ENCODE assay signal across 8 mouse cellular contexts in genomic region chrX:107168281-107168680, GRCm38 (mm10). TPM values are rescaled to one million over a fixed set of nuclear protein-coding genes. Genes with fewer than 3 reads are reported as not detected.
DNase-seq lines count a peak whose midpoint lies in the region; ATAC-seq and TF ChIP-seq lines count a peak whose summit lies in the region.

No protein-coding gene starts in this region.

- DNase-seq in embryonic facial prominence, embryonic 11.5 days (ENCODE audit: low spot score), result peak; percentile 14
- no peak for DNase-seq in embryonic facial prominence, embryonic 10.5 days (ENCODE audit: low spot score)
- DNase-seq in limb, embryonic 14.5 days (ENCODE audit: low spot score), result peak; percentile 41
- DNase-seq in limb, embryonic 10.5 days (ENCODE audit: low spot score), result no peak
- no peak for DNase-seq in ES-E14 (ENCODE audit: low read depth, low spot score)
- DNase-seq in lung, postnatal 36 days, result peak; percentile 43
- DNase-seq in urinary bladder, postnatal 4 days (ENCODE audit: low spot score in 2 of 2), result no peak

- no peak overlapping the region for H3K9ac ChIP-seq in embryonic facial prominence, embryonic 11.5 days (replicated peaks; ENCODE audit: low read length)
- no peak overlapping the region for H3K9ac ChIP-seq in limb, embryonic 14.5 days (ENCODE audit: low read depth, low read length, severe bottlenecking)
- H3K9ac ChIP-seq in ES-E14 (ENCODE audit: insufficient read depth, low read depth, low read length, poor library complexity, severe bottlenecking), result no peak overlapping the region
- no peak overlapping the region for H3K9ac ChIP-seq in midbrain, embryonic 13.5 days (replicated peaks)

- H3K9me3 ChIP-seq in embryonic facial prominence, embryonic 11.5 days (replicated peaks; ENCODE audit: control insufficient read depth, low read length), result no peaks in the 10 kb centered on the region
- no peaks in the 10 kb centered on the region for H3K9me3 ChIP-seq in embryonic facial prominence, embryonic 10.5 days
- H3K9me3 ChIP-seq in limb, embryonic 14.5 days (ENCODE audit: control insufficient read depth, low read length), result no peaks in the 10 kb centered on the region
- H3K9me3 ChIP-seq in limb, embryonic 10.5 days (replicated peaks), result no peaks in the 10 kb centered on the region
- no peaks in the 10 kb centered on the region for H3K9me3 ChIP-seq in ES-E14 (ENCODE audit: control insufficient read depth, insufficient read depth, low read depth, low read length)
- no peaks in the 10 kb centered on the region for H3K9me3 ChIP-seq in midbrain, embryonic 13.5 days

- no peak overlapping the region for H3K4me2 ChIP-seq in embryonic facial prominence, embryonic 11.5 days (ENCODE audit: low read depth, low read length)
- no peak overlapping the region for H3K4me2 ChIP-seq in limb, embryonic 14.5 days (replicated peaks; ENCODE audit: low read depth, low read length, severe bottlenecking)
- no peak overlapping the region for H3K4me2 ChIP-seq in midbrain, embryonic 13.5 days (replicated peaks)

- no peaks in the 10 kb centered on the region for H3K27me3 ChIP-seq in embryonic facial prominence, embryonic 11.5 days (ENCODE audit: control insufficient read depth, insufficient read depth, low read length)
- 0 out of 2 replicates have a peak, but pooled peaks cover 3% of the 10 kb centered on the region for H3K27me3 ChIP-seq in embryonic facial prominence, embryonic 10.5 days (replicated peaks; ENCODE audit: low read depth, poor library complexity, severe bottlenecking)
- H3K27me3 ChIP-seq in limb, embryonic 14.5 days (ENCODE audit: control insufficient read depth, insufficient read depth, low read length), result no peaks in the 10 kb centered on the region
- no peaks in the 10 kb centered on the region for H3K27me3 ChIP-seq in limb, embryonic 10.5 days (ENCODE audit: low read depth, poor library complexity, severe bottlenecking)
- H3K27me3 ChIP-seq in midbrain, embryonic 13.5 days, result no peaks in the 10 kb centered on the region

- in situ Hi-C loops in ES-E14 (cut with MboI; ENCODE audit: low sequenced_read_pairs in 2 of 2, unreplicated experiment in 2 of 2), result loop anchor here (10.0 to 25.0 kb wide), 2 partner anchors 373 to 381 kb away; no protein-coding TSS in a partner anchor

- no peak for TF ChIP-seq POLR2A in limb, embryonic 14.5 days (IDR thresholded peaks at IDR 0.05; ENCODE audit: borderline replicate concordance, extremely low read depth, insufficient read depth, insufficient read length)

- no peak overlapping the region for H3K4me3 ChIP-seq in embryonic facial prominence, embryonic 11.5 days (ENCODE audit: low read depth, low read length)
- no peak overlapping the region for H3K4me3 ChIP-seq in embryonic facial prominence, embryonic 10.5 days
- H3K4me3 ChIP-seq in limb, embryonic 14.5 days (replicated peaks; ENCODE audit: low read length), result no peak overlapping the region
- no peak overlapping the region for H3K4me3 ChIP-seq in limb, embryonic 10.5 days
- H3K4me3 ChIP-seq in ES-E14 (ENCODE audit: insufficient read depth in 1 of 2, low read depth in 1 of 2, low read length in 2 of 2, poor library complexity in 1 of 2, severe bottlenecking in 1 of 2), result no peak overlapping the region
- H3K4me3 ChIP-seq in midbrain, embryonic 13.5 days (replicated peaks), result no peak overlapping the region

- no peak overlapping the region for H3K27ac ChIP-seq in embryonic facial prominence, embryonic 11.5 days (replicated peaks; ENCODE audit: low read depth, low read length)
- no peak overlapping the region for H3K27ac ChIP-seq in embryonic facial prominence, embryonic 10.5 days (replicated peaks)
- no peak overlapping the region for H3K27ac ChIP-seq in limb, embryonic 14.5 days (replicated peaks; ENCODE audit: low read depth, low read length)
- H3K27ac ChIP-seq in limb, embryonic 10.5 days, result no peak overlapping the region
- H3K27ac ChIP-seq in ES-E14 (ENCODE audit: insufficient read depth, low read depth, low read length, poor library complexity, severe bottlenecking), result no peak overlapping the region
- no peak overlapping the region for H3K27ac ChIP-seq in midbrain, embryonic 13.5 days

- H3K36me3 ChIP-seq in embryonic facial prominence, embryonic 11.5 days (replicated peaks; ENCODE audit: control insufficient read depth, insufficient read depth, low read depth, low read length), result no peaks in the 10 kb centered on the region
- H3K36me3 ChIP-seq in embryonic facial prominence, embryonic 10.5 days (replicated peaks), result no peaks in the 10 kb centered on the region
- no peaks in the 10 kb centered on the region for H3K36me3 ChIP-seq in limb, embryonic 14.5 days (ENCODE audit: control insufficient read depth, insufficient read depth, low read length)
- no peaks in the 10 kb centered on the region for H3K36me3 ChIP-seq in limb, embryonic 10.5 days
- H3K36me3 ChIP-seq in ES-E14 (ENCODE audit: control insufficient read depth, insufficient read depth, low read length, poor library complexity, severe bottlenecking), result no peaks in the 10 kb centered on the region
- H3K36me3 ChIP-seq in midbrain, embryonic 13.5 days, result no peaks in the 10 kb centered on the region

- no peaks in the 10 kb centered on the region for H3K4me1 ChIP-seq in embryonic facial prominence, embryonic 11.5 days (ENCODE audit: control insufficient read depth, insufficient read depth, low read length)
- H3K4me1 ChIP-seq in embryonic facial prominence, embryonic 10.5 days, result no peaks in the 10 kb centered on the region
- H3K4me1 ChIP-seq in limb, embryonic 14.5 days (ENCODE audit: control insufficient read depth, insufficient read depth, low read length), result no peaks in the 10 kb centered on the region
- no peaks in the 10 kb centered on the region for H3K4me1 ChIP-seq in limb, embryonic 10.5 days
- no peaks in the 10 kb centered on the region for H3K4me1 ChIP-seq in ES-E14 (ENCODE audit: control insufficient read depth in 2 of 2, insufficient read depth in 2 of 2, low read length in 2 of 2, poor library complexity in 1 of 2)
- no peaks in the 10 kb centered on the region for H3K4me1 ChIP-seq in midbrain, embryonic 13.5 days (replicated peaks)

- 16% methylated on average over 1 of the region's 1 CpGs for whole genome bisulfite sequencing in embryonic facial prominence, embryonic 11.5 days
- 17% methylated on average over 1 of the region's 1 CpGs for WGBS in embryonic facial prominence, embryonic 10.5 days
- 6% methylated on average over 1 of the region's 1 CpGs for WGBS in limb, embryonic 14.5 days
- 22% methylated on average over 1 of the region's 1 CpGs for WGBS in limb, embryonic 10.5 days
- 13% methylated on average over 1 of the region's 1 CpGs for WGBS in midbrain, embryonic 13.5 days

- no peak for ATAC-seq in embryonic facial prominence, embryonic 11.5 days (replicated peaks; ENCODE audit: insufficient number of reproducible peaks, low FRiP score, low TSS enrichment, low read depth)
- no peak for ATAC-seq in limb, embryonic 14.5 days (ENCODE audit: low FRiP score, low read depth)
- ATAC-seq in midbrain, embryonic 13.5 days, result no peak

TF ChIP-seq in ES-E14, 5 proteins besides CTCF, POLR2A, EP300 and RAD21:
- TF ChIP-seq ZC3H11A (IDR thresholded peaks at IDR 0.05; ENCODE audit: borderline replicate concordance, low read depth, low read length) (peak; percentile 38; the same call in 1 of the 2 replicates), ZNF384 (IDR thresholded peaks at IDR 0.05; ENCODE audit: low read depth, low read length) (no peak)

RNA-seq across cellular contexts. Expression of gene P2ry10b, which starts 19.6 kb away (rescaled TPM):
- 0.24 and 0.78 TPM in 2 replicates for polyA plus RNA-seq in embryonic facial prominence, embryonic 11.5 days (2014; fragmentation: Nextera tagmentation; extraction: Ambion mirVana)
- 0.35 and 0.37 TPM in 2 replicates for polyA plus RNA-seq in embryonic facial prominence, embryonic 10.5 days (2016; fragmentation: Nextera tagmentation; extraction: Ambion mirVana)
- 3.4 and 7.6 TPM in 2 replicates for polyA plus RNA-seq in limb, embryonic 14.5 days (2012; rRNA removed)
- 3.3 and 5.2 TPM in 2 replicates for polyA plus RNA-seq in limb, embryonic 14.5 days (2014; fragmentation: Nextera tagmentation; extraction: Ambion mirVana)
- polyA plus RNA-seq in limb, embryonic 10.5 days (2016; fragmentation: Nextera tagmentation; extraction: Ambion mirVana), result 0.43 and 0.44 TPM in 2 replicates
- total RNA-seq in ES-E14 (2012; rRNA removed), result 0.42 and 2.7 TPM in 2 replicates
- polyA plus RNA-seq in midbrain, embryonic 13.5 days (2015; fragmentation: Nextera tagmentation; extraction: Ambion mirVana), result 0.52 and 0.55 TPM in 2 replicates

Comparison
In these comparisons a context has a peak if more than half of its experiments do, and no peak if none do; other contexts are left out.
1. DNase-seq: peak in embryonic facial prominence, embryonic 11.5 days (single experiment), limb, embryonic 14.5 days (single experiment) and lung, postnatal 36 days (single experiment); none in embryonic facial prominence, embryonic 10.5 days (single experiment), limb, embryonic 10.5 days (single experiment), ES-E14 (single experiment) and urinary bladder, postnatal 4 days (0 of 2).